Mouse (Mus musculus): ENCODE data around the gene Tcf7l2. TPM values are rescaled to one million over a fixed set of nuclear protein-coding genes. Genes with fewer than 3 reads are reported as not detected.

The Tcf7l2 gene
- polyA plus RNA-seq, 1 experiment: 10.3 TPM

DNA sequence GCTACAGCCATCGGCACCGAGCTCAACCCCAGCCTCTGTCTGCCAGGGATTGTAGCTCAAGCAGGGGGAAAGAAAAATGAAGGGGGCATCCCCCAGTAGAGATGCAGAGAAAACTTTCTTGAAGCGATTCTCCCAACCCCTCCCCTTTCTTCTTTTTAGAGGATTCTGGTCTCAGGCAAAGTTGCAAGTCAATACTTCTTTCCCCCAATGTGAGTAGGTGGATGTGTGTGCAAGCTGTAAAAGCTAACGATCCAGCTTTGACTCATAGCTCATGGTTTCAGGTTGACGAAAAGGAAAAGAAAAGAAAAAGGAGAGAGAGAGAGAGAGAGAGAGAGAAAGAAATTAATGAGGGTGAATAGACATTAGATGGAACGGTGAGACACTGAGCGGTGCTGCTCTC is 8.8 kb downstream of the Tcf7l2 start:
- no peak for TF ChIP-seq MAX (IDR thresholded peaks at IDR 0.05)
- TF ChIP-seq FOSL1 (IDR thresholded peaks at IDR 0.05; ENCODE audit: insufficient read depth, low read length, poor library complexity, severe bottlenecking): no peak
- TF ChIP-seq CTCF (IDR thresholded peaks at IDR 0.05; ENCODE audit: control insufficient read depth, insufficient read depth, insufficient read length): no peak
- Histone ChIP-seq H3K79me3 (ENCODE audit: low read depth) (peaks cover 37% of the 10 kb centered on the region), H3K4me3 (ENCODE audit: insufficient read depth, poor library complexity, severe bottlenecking) (no peak overlapping the region)

DNA sequence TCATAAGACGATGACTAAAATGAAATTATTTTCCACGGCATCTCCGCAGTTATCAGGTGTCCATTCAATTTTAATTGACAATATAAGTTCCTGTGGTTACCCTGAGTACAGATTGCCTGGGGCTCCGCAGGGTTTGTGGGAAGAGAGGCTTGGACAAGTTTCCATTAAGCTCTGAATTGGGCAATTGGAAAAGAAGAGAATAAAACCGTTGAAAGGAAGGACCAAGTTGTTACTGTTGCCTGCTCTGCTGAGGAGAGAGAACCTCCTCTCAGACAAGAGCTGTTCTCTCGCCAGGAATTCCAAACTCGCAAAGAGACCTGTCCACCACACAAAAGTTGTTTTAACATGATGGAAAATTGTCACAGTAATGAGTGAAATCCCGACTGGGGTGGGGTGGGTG is 11.2 kb downstream of the Tcf7l2 start:
- Histone ChIP-seq H3K79me2 (ENCODE audit: control insufficient read depth, insufficient read depth) (peaks cover 89% of the 10 kb centered on the region), H3K27me3 (ENCODE audit: control insufficient read depth, insufficient read depth, insufficient read length) (no peaks in the 10 kb centered on the region), H3K36me3 (ENCODE audit: control insufficient read depth, insufficient read depth) (peaks cover 36% of the 10 kb centered on the region), H3K79me3 (ENCODE audit: low read depth) (peaks cover 42% of the 10 kb centered on the region), H3K4me3 (ENCODE audit: insufficient read depth, poor library complexity, severe bottlenecking) (no peak overlapping the region), H3ac (ENCODE audit: control insufficient read depth, insufficient read length, low read depth) (no peak overlapping the region)
- TF ChIP-seq MYOG (IDR thresholded peaks at IDR 0.05; ENCODE audit: control insufficient read depth, extremely low read depth, insufficient read length) (no peak), USF1 (IDR thresholded peaks at IDR 0.05; ENCODE audit: low read depth) (no peak), MAX (IDR thresholded peaks at IDR 0.05) (no peak), CTCF (IDR thresholded peaks at IDR 0.05; ENCODE audit: control insufficient read depth, insufficient read depth, insufficient read length) (no peak)

More for the DNA sequence above, 8.8 kb downstream of the Tcf7l2 start:
- Histone ChIP-seq H3K27me3 (ENCODE audit: control insufficient read depth, insufficient read depth, insufficient read length) (no peaks in the 10 kb centered on the region), H3ac (ENCODE audit: control insufficient read depth, insufficient read length, low read depth) (peak overlapping the region; percentile 33), H3K36me3 (ENCODE audit: control insufficient read depth, insufficient read depth) (peaks cover 23% of the 10 kb centered on the region), H3K79me2 (ENCODE audit: control insufficient read depth, insufficient read depth) (peaks cover 86% of the 10 kb centered on the region)

DNA sequence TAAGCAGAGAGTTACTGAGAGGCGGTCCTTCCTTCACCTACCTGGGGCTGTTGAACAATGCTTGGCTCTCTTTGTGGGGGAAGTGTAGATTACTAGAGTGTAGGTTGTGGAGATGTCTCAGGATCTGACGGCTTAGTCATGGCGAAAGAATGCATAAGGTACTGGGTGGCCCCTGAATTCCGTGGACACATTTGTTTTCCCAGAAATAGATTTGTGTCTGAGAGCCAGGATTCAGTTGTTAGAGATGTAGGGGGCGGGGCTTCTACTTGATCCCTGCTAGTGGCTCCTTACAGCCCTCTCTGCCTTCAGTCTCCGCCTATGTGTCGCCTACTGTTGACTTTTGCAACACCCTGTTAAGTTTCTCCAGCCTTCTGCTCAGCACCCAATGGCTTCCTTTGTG is 12.7 kb downstream of the Tcf7l2 start:
- no peak overlapping the region for H3ac ChIP-seq (ENCODE audit: control insufficient read depth, insufficient read length, low read depth)
- peaks cover 93% of the 10 kb centered on the region for H3K79me2 ChIP-seq (ENCODE audit: control insufficient read depth, insufficient read depth)
- H3K4me3 ChIP-seq (ENCODE audit: insufficient read depth, poor library complexity, severe bottlenecking): no peak overlapping the region
- no peak for TF ChIP-seq MYOD1 (IDR thresholded peaks at IDR 0.05; ENCODE audit: control insufficient read depth, insufficient read length, low read depth)
- no peak for TF ChIP-seq USF1 (IDR thresholded peaks at IDR 0.05; ENCODE audit: low read depth)
- TF ChIP-seq CEBPB (IDR thresholded peaks at IDR 0.05; ENCODE audit: low read depth): no peak
- no peak for TF ChIP-seq MAX (IDR thresholded peaks at IDR 0.05)
- no peak for TF ChIP-seq FOSL1 (IDR thresholded peaks at IDR 0.05; ENCODE audit: insufficient read depth, low read length, poor library complexity, severe bottlenecking)
- no peak for TF ChIP-seq MYOG (IDR thresholded peaks at IDR 0.05; ENCODE audit: control insufficient read depth, extremely low read depth, insufficient read length)
- no peak for TF ChIP-seq CTCF (IDR thresholded peaks at IDR 0.05; ENCODE audit: control insufficient read depth, insufficient read depth, insufficient read length)
- H3K79me3 ChIP-seq (ENCODE audit: low read depth): peaks cover 48% of the 10 kb centered on the region
- no peaks in the 10 kb centered on the region for H3K27me3 ChIP-seq (ENCODE audit: control insufficient read depth, insufficient read depth, insufficient read length)
- peaks cover 46% of the 10 kb centered on the region for H3K36me3 ChIP-seq (ENCODE audit: control insufficient read depth, insufficient read depth)

DNA sequence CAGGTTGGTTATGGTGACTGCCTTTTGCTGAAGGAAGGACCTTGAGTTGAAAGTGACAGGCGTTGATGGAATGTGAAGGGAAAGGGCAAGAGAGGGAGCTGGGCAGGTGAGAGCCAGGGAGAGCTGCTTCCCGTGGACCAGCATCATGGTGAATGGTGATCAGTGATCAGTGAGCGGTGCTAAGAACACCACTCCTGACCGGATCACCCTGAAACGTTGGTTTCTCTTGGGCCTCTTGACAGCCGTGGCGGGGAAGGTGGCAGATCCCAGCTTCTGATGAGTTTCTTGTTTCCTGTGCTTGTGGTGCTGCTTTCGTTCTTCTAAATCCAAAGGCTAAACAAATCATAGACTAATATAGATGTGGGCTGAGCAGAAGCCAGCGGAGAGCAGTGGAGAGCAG is 13.8 kb downstream of the Tcf7l2 start:
- Histone ChIP-seq H3K27me3 (ENCODE audit: control insufficient read depth, insufficient read depth, insufficient read length) (no peaks in the 10 kb centered on the region), H3K36me3 (ENCODE audit: control insufficient read depth, insufficient read depth) (peaks cover 46% of the 10 kb centered on the region), H3K4me3 (ENCODE audit: insufficient read depth, poor library complexity, severe bottlenecking) (no peak overlapping the region), H3ac (ENCODE audit: control insufficient read depth, insufficient read length, low read depth) (no peak overlapping the region), H3K79me2 (ENCODE audit: control insufficient read depth, insufficient read depth) (peaks cover 98% of the 10 kb centered on the region), H3K79me3 (ENCODE audit: low read depth) (peaks cover 56% of the 10 kb centered on the region)
- TF ChIP-seq CTCF (IDR thresholded peaks at IDR 0.05; ENCODE audit: control insufficient read depth, insufficient read depth, insufficient read length) (no peak), USF1 (IDR thresholded peaks at IDR 0.05; ENCODE audit: low read depth) (no peak), MYOD1 (IDR thresholded peaks at IDR 0.05; ENCODE audit: control insufficient read depth, insufficient read length, low read depth) (no peak), MYOG (IDR thresholded peaks at IDR 0.05; ENCODE audit: control insufficient read depth, extremely low read depth, insufficient read length) (no peak), MAX (IDR thresholded peaks at IDR 0.05) (no peak), FOSL1 (IDR thresholded peaks at IDR 0.05; ENCODE audit: insufficient read depth, low read length, poor library complexity, severe bottlenecking) (no peak)

DNA sequence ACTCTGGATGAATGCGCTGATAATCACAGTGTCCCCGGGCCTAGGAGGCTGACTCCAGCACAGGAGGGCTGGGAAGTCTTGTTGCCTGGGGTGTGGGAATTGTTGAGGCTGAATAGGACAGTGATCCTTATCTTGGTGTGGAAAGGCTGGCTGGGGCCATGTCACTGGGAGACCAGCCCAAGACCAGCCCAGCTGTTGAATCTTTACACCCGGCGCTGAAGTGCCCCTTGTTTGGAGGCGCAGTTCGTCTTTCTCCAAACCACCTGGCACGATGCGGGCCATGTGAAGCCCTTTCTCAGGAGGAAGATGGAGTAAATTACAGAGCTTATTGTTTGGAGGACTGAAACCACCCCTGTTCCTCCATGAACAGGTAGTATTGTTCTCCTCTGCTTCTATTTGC is 15.1 kb downstream of the Tcf7l2 start:
- Histone ChIP-seq H3K36me3 (ENCODE audit: control insufficient read depth, insufficient read depth) (peaks cover 43% of the 10 kb centered on the region), H3ac (ENCODE audit: control insufficient read depth, insufficient read length, low read depth) (no peak overlapping the region), H3K79me2 (ENCODE audit: control insufficient read depth, insufficient read depth) (peaks cover 99% of the 10 kb centered on the region), H3K27me3 (ENCODE audit: control insufficient read depth, insufficient read depth, insufficient read length) (no peaks in the 10 kb centered on the region), H3K79me3 (ENCODE audit: low read depth) (peaks cover 57% of the 10 kb centered on the region), H3K4me3 (ENCODE audit: insufficient read depth, poor library complexity, severe bottlenecking) (no peak overlapping the region)
- TF ChIP-seq MAX (IDR thresholded peaks at IDR 0.05) (no peak), USF1 (IDR thresholded peaks at IDR 0.05; ENCODE audit: low read depth) (no peak), CTCF (IDR thresholded peaks at IDR 0.05; ENCODE audit: control insufficient read depth, insufficient read depth, insufficient read length) (no peak), CEBPB (IDR thresholded peaks at IDR 0.05; ENCODE audit: low read depth) (no peak), MYOG (IDR thresholded peaks at IDR 0.05; ENCODE audit: control insufficient read depth, extremely low read depth, insufficient read length) (no peak), FOSL1 (IDR thresholded peaks at IDR 0.05; ENCODE audit: insufficient read depth, low read length, poor library complexity, severe bottlenecking) (no peak), MYOD1 (IDR thresholded peaks at IDR 0.05; ENCODE audit: control insufficient read depth, insufficient read length, low read depth) (no peak)

DNA sequence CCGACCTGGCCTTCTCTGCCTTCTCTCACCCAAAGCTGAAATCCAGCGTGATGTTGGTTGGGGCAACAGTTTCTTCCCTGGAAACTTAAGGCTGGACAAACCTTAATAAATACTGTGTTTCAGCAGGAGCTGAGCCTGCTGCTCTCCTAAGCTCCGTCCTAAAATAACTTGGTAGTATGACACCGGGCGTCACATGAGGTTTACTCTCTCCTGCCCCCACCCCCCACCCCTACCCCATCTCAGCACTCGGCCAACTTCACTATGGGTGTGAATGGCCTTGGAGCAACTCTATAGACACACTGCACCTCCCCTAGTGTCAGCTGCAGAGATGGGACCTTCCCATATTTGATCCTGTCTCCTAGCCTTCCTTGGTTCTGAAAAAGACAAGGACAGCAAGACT is 15.8 kb downstream of the Tcf7l2 start:
- Histone ChIP-seq H3K36me3 (ENCODE audit: control insufficient read depth, insufficient read depth) (peaks cover 38% of the 10 kb centered on the region), H3K27me3 (ENCODE audit: control insufficient read depth, insufficient read depth, insufficient read length) (no peaks in the 10 kb centered on the region), H3ac (ENCODE audit: control insufficient read depth, insufficient read length, low read depth) (no peak overlapping the region), H3K79me2 (ENCODE audit: control insufficient read depth, insufficient read depth) (peaks cover 99% of the 10 kb centered on the region), H3K4me3 (ENCODE audit: insufficient read depth, poor library complexity, severe bottlenecking) (no peak overlapping the region), H3K79me3 (ENCODE audit: low read depth) (peaks cover 55% of the 10 kb centered on the region)
- TF ChIP-seq FOSL1 (IDR thresholded peaks at IDR 0.05; ENCODE audit: insufficient read depth, low read length, poor library complexity, severe bottlenecking) (no peak), MYOD1 (IDR thresholded peaks at IDR 0.05; ENCODE audit: control insufficient read depth, insufficient read length, low read depth) (no peak)
